ENCODE assay signal across 15 mouse cellular contexts in genomic region chr4:109670213-109670612, GRCm38 (mm10). TPM values are rescaled to one million over a fixed set of nuclear protein-coding genes. Genes with fewer than 3 reads are reported as not detected.
DNase-seq lines count a peak whose midpoint lies in the region; ATAC-seq and TF ChIP-seq lines count a peak whose summit lies in the region.
"Had no signal": no experiment of that assay in that cellular context is flagged by ENCODE, and none has a peak within 500 bp of the region (broad histone marks: within the 10 kb centered on the region; RNA-seq: fewer than 3 reads in every experiment).

No protein-coding gene starts in this region.

- POLR2A ChIA-PET in Patski (lab: Charles Lee) = no interaction called here

- no peak overlapping the region for H3K4me2 ChIP-seq in embryonic facial prominence, embryonic 14.5 days (ENCODE audit: low read depth, low read length)
- no peak overlapping the region for H3K4me2 ChIP-seq in limb, embryonic 14.5 days (replicated peaks; ENCODE audit: low read depth, low read length, severe bottlenecking)
- H3K4me2 ChIP-seq: liver, embryonic 15.5 days had no signal

- peak; percentile 33 for DNase-seq in embryonic facial prominence, embryonic 14.5 days (ENCODE audit: low spot score)
- no peak for DNase-seq in embryonic facial prominence, embryonic 10.5 days (ENCODE audit: low spot score)
- peak; percentile 49 for DNase-seq in limb, embryonic 14.5 days (ENCODE audit: low spot score)
- DNase-seq in limb, embryonic 10.5 days (ENCODE audit: low spot score) = no peak
- DNase-seq in 416B (ENCODE audit: low read depth) (peak; percentile 77), Patski (ENCODE audit: low read depth, low spot score) (no peak)
- DNase-seq in layer of hippocampus, adult 11-12 months (ENCODE audit: low spot score) = no peak
- no peak for DNase-seq in spleen, adult 12 weeks (ENCODE audit: low spot score)
- DNase-seq: adrenal gland, postnatal 25 days; cerebellum, postnatal 36 days; heart, adult 11 months; kidney, postnatal 36 days had no signal

- no peak overlapping the region for H3K4me3 ChIP-seq in embryonic facial prominence, embryonic 14.5 days (ENCODE audit: low read depth, low read length)
- H3K4me3 ChIP-seq in embryonic facial prominence, embryonic 10.5 days = no peak overlapping the region
- H3K4me3 ChIP-seq in limb, embryonic 14.5 days (replicated peaks; ENCODE audit: low read length) = no peak overlapping the region
- no peak overlapping the region for H3K4me3 ChIP-seq in limb, embryonic 10.5 days
- H3K4me3 ChIP-seq: liver, embryonic 15.5 days; megakaryocyte, embryonic 14.5 days; myocyte had no signal

- TF ChIP-seq POLR2A in limb, embryonic 14.5 days (IDR thresholded peaks at IDR 0.05; ENCODE audit: borderline replicate concordance, extremely low read depth, insufficient read depth, insufficient read length) = no peak

- no peaks in the 10 kb centered on the region for H3K27me3 ChIP-seq in embryonic facial prominence, embryonic 14.5 days (replicated peaks; ENCODE audit: control insufficient read depth, insufficient read depth, low read length)
- H3K27me3 ChIP-seq in embryonic facial prominence, embryonic 10.5 days (replicated peaks; ENCODE audit: low read depth, poor library complexity, severe bottlenecking) = peaks cover 18% of the 10 kb centered on the region
- H3K27me3 ChIP-seq in limb, embryonic 14.5 days (ENCODE audit: control insufficient read depth, insufficient read depth, low read length) = peaks cover 3% of the 10 kb centered on the region; the same call in 1 of the 2 replicates
- H3K27me3 ChIP-seq in limb, embryonic 10.5 days (ENCODE audit: low read depth, poor library complexity, severe bottlenecking) = peaks cover 11% of the 10 kb centered on the region
- H3K27me3 ChIP-seq in Patski = no peaks in the 10 kb centered on the region
- H3K27me3 ChIP-seq: liver, embryonic 15.5 days had no signal

- H3K9ac ChIP-seq in embryonic facial prominence, embryonic 14.5 days (ENCODE audit: low read depth, low read length) = no peak overlapping the region
- H3K9ac ChIP-seq in limb, embryonic 14.5 days (ENCODE audit: low read depth, low read length, severe bottlenecking) = no peak overlapping the region
- H3K9ac ChIP-seq: liver, embryonic 15.5 days had no signal

- in situ Hi-C loops in Patski (cut with MboI; ENCODE audit: low pct_unique_long_range_greater_than_20kb) = no loop called here

- no peaks in the 10 kb centered on the region for H3K36me3 ChIP-seq in embryonic facial prominence, embryonic 14.5 days (ENCODE audit: control insufficient read depth, insufficient read depth, low read length)
- no peaks in the 10 kb centered on the region for H3K36me3 ChIP-seq in embryonic facial prominence, embryonic 10.5 days (replicated peaks)
- H3K36me3 ChIP-seq in limb, embryonic 14.5 days (ENCODE audit: control insufficient read depth, insufficient read depth, low read length) = no peaks in the 10 kb centered on the region
- no peaks in the 10 kb centered on the region for H3K36me3 ChIP-seq in limb, embryonic 10.5 days
- H3K36me3 ChIP-seq: liver, embryonic 15.5 days had no signal

- no peak for ATAC-seq in embryonic facial prominence, embryonic 14.5 days (ENCODE audit: low read depth)
- ATAC-seq in limb, embryonic 14.5 days (ENCODE audit: low FRiP score, low read depth) = no peak
- no peak for ATAC-seq in Patski

- no peaks in the 10 kb centered on the region for H3K4me1 ChIP-seq in embryonic facial prominence, embryonic 14.5 days (ENCODE audit: control insufficient read depth, insufficient read depth, low read length)
- peaks cover 21% of the 10 kb centered on the region for H3K4me1 ChIP-seq in embryonic facial prominence, embryonic 10.5 days
- peaks cover 3% of the 10 kb centered on the region; the same call in 1 of the 2 replicates for H3K4me1 ChIP-seq in limb, embryonic 14.5 days (ENCODE audit: control insufficient read depth, insufficient read depth, low read length)
- H3K4me1 ChIP-seq in limb, embryonic 10.5 days = peaks cover 25% of the 10 kb centered on the region

- H3K9me3 ChIP-seq in embryonic facial prominence, embryonic 14.5 days (ENCODE audit: control insufficient read depth, low read length) = no peaks in the 10 kb centered on the region
- no peaks in the 10 kb centered on the region for H3K9me3 ChIP-seq in embryonic facial prominence, embryonic 10.5 days
- no peaks in the 10 kb centered on the region for H3K9me3 ChIP-seq in limb, embryonic 14.5 days (ENCODE audit: control insufficient read depth, low read length)
- no peaks in the 10 kb centered on the region for H3K9me3 ChIP-seq in limb, embryonic 10.5 days (replicated peaks)
- H3K9me3 ChIP-seq: liver, embryonic 15.5 days; megakaryocyte, embryonic 14.5 days had no signal

- WGBS in embryonic facial prominence, embryonic 14.5 days = 61% methylated on average over 2 of the region's 2 CpGs
- WGBS in embryonic facial prominence, embryonic 10.5 days = 81% methylated on average over 2 of the region's 2 CpGs
- WGBS in limb, embryonic 14.5 days = 61% methylated on average over 2 of the region's 2 CpGs
- WGBS in limb, embryonic 10.5 days = 77% methylated on average over 2 of the region's 2 CpGs

- H3K27ac ChIP-seq in embryonic facial prominence, embryonic 14.5 days (replicated peaks; ENCODE audit: low read depth, low read length) = no peak overlapping the region
- H3K27ac ChIP-seq in embryonic facial prominence, embryonic 10.5 days (replicated peaks) = no peak overlapping the region
- no peak overlapping the region for H3K27ac ChIP-seq in limb, embryonic 14.5 days (replicated peaks; ENCODE audit: low read depth, low read length)
- H3K27ac ChIP-seq in limb, embryonic 10.5 days = no peak overlapping the region
- H3K27ac ChIP-seq: liver, embryonic 15.5 days had no signal

- peak; percentile 12 for TF ChIP-seq CTCF in Patski (IDR thresholded peaks at IDR 0.05)

- CTCF ChIA-PET in Patski (lab: Charles Lee) = interaction anchor here (0.6 to 1.2 kb wide), 3 partner anchors 45 to 233 kb away, joined by 3 read pairs; no protein-coding TSS in a partner anchor

RNA-seq across cellular contexts. Expression of gene Cdkn2c, which starts 3.2 kb away (rescaled TPM):
- polyA plus RNA-seq in embryonic facial prominence, embryonic 14.5 days (2014; fragmentation: Nextera tagmentation; extraction: Ambion mirVana) = 12.0 and 15.8 TPM in 2 replicates
- polyA plus RNA-seq in embryonic facial prominence, embryonic 10.5 days (2016; fragmentation: Nextera tagmentation; extraction: Ambion mirVana) = 1.3 and 2.0 TPM in 2 replicates
- 12.6 and 14.5 TPM in 2 replicates for polyA plus RNA-seq in limb, embryonic 14.5 days (2012; rRNA removed)
- polyA plus RNA-seq in limb, embryonic 14.5 days (2014; fragmentation: Nextera tagmentation; extraction: Ambion mirVana) = 11.8 and 13.4 TPM in 2 replicates
- polyA plus RNA-seq in limb, embryonic 10.5 days (2016; fragmentation: Nextera tagmentation; extraction: Ambion mirVana) = 1.1 and 1.4 TPM in 2 replicates
- 59.1 TPM for polyA plus RNA-seq in Patski (2021)

RNA-seq across cellular contexts. Expression of gene Faf1, which starts 6.2 kb away (rescaled TPM):
- 27.9 and 29.3 TPM in 2 replicates for polyA plus RNA-seq in embryonic facial prominence, embryonic 14.5 days (2014; fragmentation: Nextera tagmentation; extraction: Ambion mirVana)
- 27.4 and 29.7 TPM in 2 replicates for polyA plus RNA-seq in embryonic facial prominence, embryonic 10.5 days (2016; fragmentation: Nextera tagmentation; extraction: Ambion mirVana)
- polyA plus RNA-seq in limb, embryonic 14.5 days (2012; rRNA removed) = 14.2 and 16.8 TPM in 2 replicates
- polyA plus RNA-seq in limb, embryonic 14.5 days (2014; fragmentation: Nextera tagmentation; extraction: Ambion mirVana) = 32.2 and 33.0 TPM in 2 replicates
- 29.2 TPM in 2 replicates for polyA plus RNA-seq in limb, embryonic 10.5 days (2016; fragmentation: Nextera tagmentation; extraction: Ambion mirVana)
- polyA plus RNA-seq in Patski (2021) = 27.2 TPM

Comparison
In these comparisons a context has a peak if more than half of its experiments do, and no peak if none do; other contexts are left out.
1. DNase-seq: peak in embryonic facial prominence, embryonic 14.5 days (single experiment), limb, embryonic 14.5 days (single experiment) and 416B (single experiment); none in embryonic facial prominence, embryonic 10.5 days (single experiment), limb, embryonic 10.5 days (single experiment), Patski (single experiment), layer of hippocampus, adult 11-12 months (single experiment) and spleen, adult 12 weeks (single experiment).